Mouse (Mus musculus) MEL (cell line): ENCODE results near the gene Ptbp2.

Experiments used
- CTCF ChIP-seq, 3 experiments: IDR thresholded peaks in 2 of 3; conservative IDR thresholded peaks in 1 of 3; 2 replicates each; pipeline ENCODE4 v1.5.1; 2011 to 2012; ENCODE audit warnings: low read length in 3 of 3, low read depth in 2 of 3, mild to moderate bottlenecking in 2 of 3, improper control_type of control experiment in 1 of 3, inconsistent platforms in 1 of 3, mixed read lengths in 1 of 3, moderate library complexity in 1 of 3; ENCODE audit not compliant: control insufficient read depth in 1 of 3, insufficient read depth in 1 of 3, poor library complexity in 1 of 3, severe bottlenecking in 1 of 3
- EP300 ChIP-seq, 2 experiments: IDR thresholded peaks; 2 replicates each; pipeline ENCODE4 v1.6.1; 2011; ENCODE audit warnings: improper control_type of control experiment in 2 of 2, low read length in 2 of 2, low read depth in 1 of 2, mild to moderate bottlenecking in 1 of 2
- GATA1 ChIP-seq: IDR thresholded peaks from 2 replicates; pipeline ENCODE4 v1.6.1; 2011; ENCODE audit warnings: low read depth, low read length, improper control_type of control experiment
- JUND ChIP-seq: IDR thresholded peaks from 2 replicates; pipeline ENCODE4 v1.6.1; 2011; ENCODE audit warnings: low read depth, mild to moderate bottlenecking, improper control_type of control experiment, low read length
- MAFK ChIP-seq: IDR thresholded peaks from 2 replicates; pipeline ENCODE4 v1.6.1; 2011; ENCODE audit warnings: low read depth, mild to moderate bottlenecking, low read length, improper control_type of control experiment, borderline replicate concordance
- MAX ChIP-seq: IDR thresholded peaks from 2 replicates; pipeline ENCODE4 v1.6.1; 2011; ENCODE audit warnings: low read length, improper control_type of control experiment
- POLR2A ChIP-seq, 2 experiments: IDR thresholded peaks; 2 replicates each; pipeline ENCODE4 v1.6.1; 2011 to 2012; ENCODE audit warnings: low read length in 2 of 2, mild to moderate bottlenecking in 2 of 2, control low read depth in 1 of 2, improper control_type of control experiment in 1 of 2, low read depth in 1 of 2, moderate library complexity in 1 of 2; ENCODE audit not compliant: control insufficient read depth in 1 of 2, insufficient read depth in 1 of 2, poor library complexity in 1 of 2
- SMC3 ChIP-seq: IDR thresholded peaks from 2 replicates; pipeline ENCODE4 v1.6.1; 2011; ENCODE audit warnings: low read depth, low read length, improper control_type of control experiment
- TAL1 ChIP-seq: IDR thresholded peaks from 2 replicates; pipeline ENCODE4 v1.6.1; 2012; ENCODE audit warnings: mild to moderate bottlenecking, inconsistent platforms, low read length, moderate library complexity, mixed read lengths
- USF1 ChIP-seq: IDR thresholded peaks from 2 replicates; pipeline ENCODE4 v1.6.1; 2014; ENCODE audit warnings: low read depth, mild to moderate bottlenecking, inconsistent platforms, low read length, improper control_type of control experiment, moderate library complexity

- no peak for TF ChIP-seq MAX
- no peak for TF ChIP-seq EP300 (IDR thresholded peaks at IDR 0.05; ENCODE audit: low read depth in 1 of 2, low read length in 2 of 2)
- TF ChIP-seq JUND: no peak
- TF ChIP-seq USF1: no peak
- TF ChIP-seq TAL1: no peak
- no peak for TF ChIP-seq SMC3
- TF ChIP-seq CTCF (IDR thresholded peaks at IDR 0.05 in 2 of 3, conservative IDR thresholded peaks at IDR 0.05 in 1 of 3; ENCODE audit: control insufficient read depth in 1 of 3, insufficient read depth in 1 of 3, low read depth in 2 of 3, low read length in 3 of 3, poor library complexity in 1 of 3, severe bottlenecking in 1 of 3): no peak
- no peak for TF ChIP-seq POLR2A (IDR thresholded peaks at IDR 0.05; ENCODE audit: control insufficient read depth in 1 of 2, insufficient read depth in 1 of 2, low read depth in 1 of 2, low read length in 2 of 2, poor library complexity in 1 of 2)
- TF ChIP-seq MAFK: no peak
- TF ChIP-seq GATA1: no peak
These were observed 22.5 kb downstream of the Ptbp2 start for GRCm38 (mm10) chr3:119761732-119762131.
